Mouse (Mus musculus) heart, embryonic 11.5 days (tissue): Measurements from ENCODE around the gene Gm37240. TPM values are rescaled to one million over a fixed set of nuclear protein-coding genes. Genes with fewer than 3 reads are reported as not detected.

Source experiments
- ATAC-seq: fragments of 200-750 bp; cut with Nextera tagmentation; replicated peaks from 2 replicates; pipeline ENCODE4 v1.8.0; 2017; ENCODE audit warnings: moderate library complexity; ENCODE audit not compliant: insufficient number of reproducible peaks, low FRiP score, low TSS enrichment
- H3K27ac ChIP-seq: fragments of 300-500 bp; sonication (generic); 2 replicates; pipeline ENCODE4 v1.5.1; 2014; ENCODE audit warnings: mild to moderate bottlenecking, low read depth, low read length
- H3K27me3 ChIP-seq: fragments of 300-500 bp; sonication (generic); 2 replicates; pipeline ENCODE4 v1.6.1; 2014; ENCODE audit warnings: mild to moderate bottlenecking, low read length, mixed read lengths; ENCODE audit not compliant: control insufficient read depth, insufficient read depth
- H3K36me3 ChIP-seq: fragments of 300-500 bp; sonication (generic); 2 replicates; pipeline ENCODE4 v1.6.1; 2014; ENCODE audit warnings: mild to moderate bottlenecking, low read length, moderate library complexity, mixed read lengths; ENCODE audit not compliant: control insufficient read depth, insufficient read depth
- H3K4me1 ChIP-seq: fragments of 300-500 bp; sonication (generic); 2 replicates; pipeline ENCODE4 v1.6.1; 2014; ENCODE audit warnings: low read length; ENCODE audit not compliant: control insufficient read depth, insufficient read depth
- H3K4me2 ChIP-seq: fragments of 300-500 bp; sonication (generic); 2 replicates; pipeline ENCODE4 v1.6.1; 2014; ENCODE audit warnings: mild to moderate bottlenecking, moderate library complexity
- H3K4me3 ChIP-seq: fragments of 300-500 bp; sonication (generic); 2 replicates; pipeline ENCODE4 v1.5.1; 2014; ENCODE audit warnings: low read depth, low read length
- H3K9ac ChIP-seq: fragments of 300-500 bp; sonication (generic); 2 replicates; pipeline ENCODE4 v1.6.1; 2014; ENCODE audit warnings: mild to moderate bottlenecking, low read depth, low read length, moderate library complexity
- H3K9me3 ChIP-seq: fragments of 300-500 bp; sonication (generic); replicated peaks from 2 replicates; pipeline ENCODE4 v1.6.1; 2016; ENCODE audit warnings: low read length; ENCODE audit not compliant: control insufficient read depth
- WGBS: fragments of 180-500 bp; shearing (Covaris S2); extraction: QIAGEN DNeasy Blood & Tissue Kit; methylation state at CpG from one replicate; pipeline ENCODE4 v1.1.7; 2014; ENCODE audit not compliant: insufficient replicate concordance; 5-methylcytosine and 5-hydroxymethylcytosine counted together
- polyA plus RNA-seq: library from polyadenylated mRNA; unstranded; fragments of >200 nt; fragmentation: Nextera tagmentation; extraction: Ambion mirVana; gene quantifications from 2 replicates; pipeline ENCODE4 v1.2.1, GENCODE M21; 2014

Gene Gm37240
- polyA plus RNA-seq, 1 experiment from 2014 or later: 4.5 TPM

DNA sequence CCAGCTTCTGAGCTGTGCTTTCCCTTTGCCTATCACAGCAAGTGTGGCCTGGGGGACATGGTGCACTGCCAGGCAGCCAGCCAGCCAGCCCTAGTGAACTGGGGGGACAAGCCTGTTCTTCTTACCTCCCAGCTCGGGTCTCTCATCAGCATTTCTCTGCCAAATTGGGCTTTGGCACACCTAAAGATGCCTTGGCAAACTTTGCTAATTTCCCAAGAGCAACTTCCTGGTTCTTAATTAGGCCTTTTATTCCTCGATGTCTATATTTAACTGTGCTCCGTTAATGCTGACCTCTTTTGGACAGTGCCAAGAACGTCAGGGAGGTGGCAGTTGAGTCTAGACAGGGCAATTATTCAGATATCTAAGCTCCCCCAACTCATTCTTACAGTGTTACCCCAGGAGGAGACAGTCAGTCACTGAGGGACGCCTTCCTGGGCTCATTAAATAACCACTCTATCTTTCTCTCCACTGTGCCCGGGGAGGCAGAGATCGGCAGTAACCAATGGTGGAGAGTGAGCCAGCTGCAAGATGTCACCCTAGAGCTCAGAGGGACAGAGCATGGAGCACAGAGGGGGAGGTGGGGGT lies 771.3 kb downstream of the Gm37240 start:
- no peaks in the 10 kb centered on the region; the same call in 1 of the 2 replicates for H3K4me1 ChIP-seq
- no peaks in the 10 kb centered on the region for H3K36me3 ChIP-seq
- no peaks in the 10 kb centered on the region for H3K27me3 ChIP-seq
- no peaks in the 10 kb centered on the region for H3K9me3 ChIP-seq
- no peak overlapping the region for H3K4me3 ChIP-seq
- H3K4me2 ChIP-seq: no peak overlapping the region
- H3K9ac ChIP-seq: no peak overlapping the region
- WGBS: 45% methylated on average over 7 of the region's 7 CpGs
- H3K27ac ChIP-seq: no peak overlapping the region
- no peak for ATAC-seq

DNA sequence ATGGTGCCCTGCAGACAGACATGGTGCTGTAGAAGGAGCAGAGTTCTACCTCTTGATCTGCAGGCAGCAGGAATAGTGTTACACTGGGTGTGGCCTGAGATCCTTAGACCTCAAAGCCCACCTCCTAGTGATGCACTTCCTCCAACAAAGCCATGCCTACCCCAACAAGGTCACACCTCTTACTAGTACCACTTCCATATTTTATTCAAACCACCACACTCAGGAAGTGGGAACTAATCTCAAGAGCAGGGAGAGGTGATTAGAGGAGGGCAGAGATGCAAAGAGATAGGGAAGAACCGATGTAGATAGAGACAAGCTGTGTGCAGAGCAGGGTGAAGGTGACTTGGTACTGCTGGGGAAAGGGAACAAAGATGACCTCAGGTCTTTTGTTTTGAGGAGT lies 773.8 kb downstream of the Gm37240 start:
- no peaks in the 10 kb centered on the region; the same call in 1 of the 2 replicates for H3K4me1 ChIP-seq
- H3K27ac ChIP-seq: no peak overlapping the region
- H3K27me3 ChIP-seq: no peaks in the 10 kb centered on the region
- H3K4me2 ChIP-seq: no peak overlapping the region
- no peak overlapping the region for H3K9ac ChIP-seq
- no peaks in the 10 kb centered on the region for H3K9me3 ChIP-seq
- ATAC-seq: no peak
- whole genome bisulfite sequencing: 71% methylated on average over 1 of the region's 1 CpGs
- no peak overlapping the region for H3K4me3 ChIP-seq
- H3K36me3 ChIP-seq: no peaks in the 10 kb centered on the region

DNA sequence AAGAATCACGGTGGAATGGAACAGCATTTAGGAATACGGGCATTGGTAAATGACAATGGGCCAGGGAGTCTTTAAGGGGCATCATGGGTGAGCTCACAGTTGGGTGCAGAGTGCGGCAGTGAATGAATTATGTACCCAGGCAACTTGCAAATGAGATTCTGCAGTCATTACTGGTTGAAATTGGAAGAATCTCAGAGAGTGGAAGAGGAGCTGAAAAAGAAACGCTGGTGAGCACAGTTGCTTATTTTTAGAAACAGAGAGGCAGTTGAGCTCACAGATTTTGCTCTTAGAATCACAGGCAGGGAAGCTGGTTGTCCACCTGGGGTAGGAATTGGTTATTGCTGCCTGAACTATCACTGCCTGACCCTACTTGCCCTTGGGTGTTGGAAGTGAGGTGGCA lies 776.6 kb downstream of the Gm37240 start:
- H3K27me3 ChIP-seq: no peaks in the 10 kb centered on the region
- WGBS: 54% methylated on average over 4 of the region's 4 CpGs
- H3K9ac ChIP-seq: no peak overlapping the region
- ATAC-seq: no peak
- no peak overlapping the region for H3K4me3 ChIP-seq
- H3K36me3 ChIP-seq: no peaks in the 10 kb centered on the region
- H3K27ac ChIP-seq: no peak overlapping the region
- no peak overlapping the region for H3K4me2 ChIP-seq
- H3K4me1 ChIP-seq: no peaks in the 10 kb centered on the region
- H3K9me3 ChIP-seq: no peaks in the 10 kb centered on the region

DNA sequence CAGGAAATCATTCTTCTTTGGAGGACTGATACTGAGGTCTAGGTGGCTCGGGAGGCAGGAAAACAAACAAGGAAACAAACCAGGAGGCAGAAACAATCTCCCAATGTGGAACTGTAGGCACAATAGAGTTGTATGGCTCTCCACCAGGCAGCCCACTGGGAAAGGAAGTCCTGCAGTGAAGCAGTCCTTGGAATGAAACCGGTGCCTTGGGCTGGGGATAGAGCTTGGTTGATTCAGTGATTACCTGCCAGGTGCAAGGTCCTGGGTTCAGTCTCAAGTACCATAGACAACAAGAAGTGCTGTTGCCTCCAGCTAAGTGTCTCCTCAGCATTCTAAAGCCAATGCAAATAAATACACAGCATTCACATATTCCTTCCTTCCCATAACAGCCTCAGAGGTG lies 778.1 kb downstream of the Gm37240 start:
- WGBS: 48% methylated on average over 2 of the region's 2 CpGs
- no peak overlapping the region for H3K27ac ChIP-seq

DNA sequence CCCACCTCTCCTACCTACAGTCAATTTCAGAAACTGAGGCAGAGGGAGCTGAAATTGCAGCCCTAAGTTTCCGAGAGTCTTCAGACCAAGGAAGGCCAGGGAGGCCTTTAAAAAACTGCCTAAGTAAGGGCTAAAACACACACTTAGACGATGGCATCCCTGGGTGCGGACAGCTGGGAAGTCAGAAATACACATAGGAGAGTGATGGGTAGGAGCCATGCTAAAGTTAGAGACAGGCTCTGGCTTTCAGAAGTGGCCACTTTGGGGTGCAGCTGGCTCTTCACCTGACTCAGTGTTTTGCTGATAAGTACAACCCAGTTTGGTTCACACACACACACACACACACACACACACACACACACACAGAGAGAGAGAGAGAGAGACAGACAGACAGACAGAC lies 778.9 kb downstream of the Gm37240 start:
- Histone ChIP-seq H3K4me3 (no peak overlapping the region), H3K9me3 (no peaks in the 10 kb centered on the region), H3K4me1 (no peaks in the 10 kb centered on the region), H3K27me3 (no peaks in the 10 kb centered on the region), H3K27ac (no peak overlapping the region), H3K4me2 (no peak overlapping the region), H3K36me3 (no peaks in the 10 kb centered on the region), H3K9ac (no peak overlapping the region)
- ATAC-seq: no peak
- 59% methylated on average over 3 of the region's 3 CpGs for WGBS

More for the DNA sequence above, 778.1 kb downstream of the Gm37240 start:
- H3K4me1 ChIP-seq: no peaks in the 10 kb centered on the region
- no peaks in the 10 kb centered on the region for H3K36me3 ChIP-seq
- H3K9ac ChIP-seq: no peak overlapping the region
- no peaks in the 10 kb centered on the region for H3K27me3 ChIP-seq
- no peak overlapping the region for H3K4me3 ChIP-seq
- no peak overlapping the region for H3K4me2 ChIP-seq
- ATAC-seq: no peak
- no peaks in the 10 kb centered on the region for H3K9me3 ChIP-seq

DNA sequence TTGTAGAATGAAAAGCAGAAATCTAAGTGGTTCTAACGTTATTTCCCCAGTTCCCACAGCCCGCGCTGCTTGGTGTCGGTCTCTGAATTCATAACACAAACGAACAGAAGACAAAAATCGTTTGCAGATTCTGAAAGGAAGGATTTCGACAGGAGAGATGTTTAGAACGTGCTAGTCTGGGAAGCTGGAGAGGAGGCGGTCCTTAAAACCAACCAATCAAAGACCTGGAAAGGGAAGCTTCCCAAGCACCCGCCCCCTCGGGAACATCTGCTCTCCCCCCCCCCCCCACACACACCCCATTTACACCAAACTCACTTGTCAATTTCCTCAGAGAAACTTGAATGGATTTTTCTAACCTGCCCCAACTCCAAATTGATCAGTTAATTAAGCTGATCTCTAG lies 780.4 kb downstream of the Gm37240 start:
- H3K9me3 ChIP-seq: no peaks in the 10 kb centered on the region
- no peak overlapping the region for H3K9ac ChIP-seq
- H3K4me2 ChIP-seq: no peak overlapping the region
- 53% methylated on average over 11 of the region's 11 CpGs for WGBS
- H3K27me3 ChIP-seq: no peaks in the 10 kb centered on the region
- H3K4me3 ChIP-seq: no peak overlapping the region
- no peaks in the 10 kb centered on the region for H3K4me1 ChIP-seq
- ATAC-seq: no peak
- no peak overlapping the region for H3K27ac ChIP-seq
- H3K36me3 ChIP-seq: no peaks in the 10 kb centered on the region

DNA sequence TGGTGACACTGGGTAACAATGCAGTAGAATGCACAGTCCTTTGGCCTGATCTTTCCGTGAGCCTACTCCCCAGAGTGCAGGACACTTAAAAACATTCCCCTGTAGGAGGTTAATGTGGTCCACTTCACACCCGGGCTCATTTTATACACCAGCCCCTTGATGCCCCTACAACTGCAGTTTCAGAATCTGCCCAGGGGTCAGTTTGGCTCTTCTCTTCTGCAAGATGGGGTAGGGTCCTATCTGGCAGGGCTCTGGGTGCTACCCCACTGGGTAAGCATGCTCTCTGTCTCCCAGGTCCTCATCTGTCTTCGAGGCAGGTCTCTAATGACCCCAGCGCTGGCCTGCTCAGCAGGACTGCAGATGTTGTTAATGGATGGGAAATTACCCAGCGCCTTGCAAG lies 783.0 kb downstream of the Gm37240 start:
- 44% methylated on average over 5 of the region's 5 CpGs for WGBS

DNA sequence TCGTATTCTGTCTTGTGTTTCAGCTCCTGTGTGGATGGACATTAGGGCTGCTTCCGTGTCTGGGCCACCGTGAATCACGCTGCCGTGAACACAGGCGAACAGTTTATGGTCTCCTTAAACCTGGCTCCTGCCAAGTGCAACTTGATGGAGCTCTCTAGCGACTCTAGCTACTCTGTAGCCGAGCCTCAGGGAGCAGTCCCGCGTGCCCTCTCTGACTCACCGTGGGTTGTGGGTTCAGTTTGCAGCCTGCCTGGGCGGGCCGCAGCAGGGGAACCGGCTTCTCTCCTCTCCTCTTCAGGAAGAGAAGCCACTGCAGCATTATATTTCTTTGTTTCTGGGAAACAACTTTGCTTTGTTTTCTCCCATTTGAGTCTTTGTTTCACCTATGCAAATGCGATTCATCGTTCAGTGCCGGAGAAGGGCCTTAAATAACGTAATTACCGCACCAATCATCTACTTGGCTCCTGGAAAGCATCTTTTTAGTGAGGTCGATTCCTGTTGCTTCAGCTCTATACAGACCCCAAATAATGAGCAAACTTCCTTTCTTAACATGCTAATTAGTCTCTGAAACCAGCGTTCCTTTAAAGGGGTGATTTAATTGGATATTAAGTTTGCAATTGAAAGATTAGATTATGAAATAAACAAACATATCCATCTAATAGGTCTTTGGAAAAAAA lies 806.3 kb downstream of the Gm37240 start:
- no peak overlapping the region for H3K4me3 ChIP-seq
- no peaks in the 10 kb centered on the region for H3K9me3 ChIP-seq
- 71% methylated on average over 21 of the region's 21 CpGs for WGBS
- ATAC-seq: no peak
- H3K27ac ChIP-seq: no peak overlapping the region
- H3K36me3 ChIP-seq: no peaks in the 10 kb centered on the region
- H3K9ac ChIP-seq: no peak overlapping the region
- H3K4me2 ChIP-seq: no peak overlapping the region
- no peaks in the 10 kb centered on the region for H3K4me1 ChIP-seq
- H3K27me3 ChIP-seq: no peaks in the 10 kb centered on the region

More for the DNA sequence above, 783.0 kb downstream of the Gm37240 start:
- Histone ChIP-seq H3K4me3 (no peak overlapping the region), H3K27me3 (no peaks in the 10 kb centered on the region), H3K9me3 (no peaks in the 10 kb centered on the region), H3K4me2 (no peak overlapping the region), H3K9ac (no peak overlapping the region), H3K27ac (no peak overlapping the region), H3K4me1 (no peaks in the 10 kb centered on the region), H3K36me3 (no peaks in the 10 kb centered on the region)
- ATAC-seq: no peak

DNA sequence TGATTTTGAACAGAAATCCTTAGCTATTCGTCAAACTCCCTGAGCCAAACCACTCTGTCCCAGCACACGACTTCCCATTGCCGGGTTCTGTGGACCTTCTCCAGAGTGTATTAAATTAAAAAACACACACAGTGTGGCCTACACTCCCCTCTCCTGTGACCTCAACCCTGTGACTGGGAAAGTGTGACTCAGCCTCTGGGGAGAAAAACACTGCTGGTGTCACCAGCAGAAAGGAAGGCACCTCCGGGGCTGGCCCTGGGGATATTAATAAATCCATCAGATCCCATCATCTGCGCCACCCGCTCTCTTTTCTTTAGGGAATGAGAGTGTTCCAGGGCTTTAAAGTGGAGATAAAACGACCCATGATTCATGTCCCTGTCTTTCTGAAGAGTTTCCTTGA lies 823.2 kb downstream of the Gm37240 start:
- no peaks in the 10 kb centered on the region for H3K27me3 ChIP-seq
- ATAC-seq: no peak
- H3K9ac ChIP-seq: no peak overlapping the region
- H3K4me1 ChIP-seq: no peaks in the 10 kb centered on the region
- no peak overlapping the region for H3K4me2 ChIP-seq
- 60% methylated on average over 7 of the region's 7 CpGs for WGBS
- H3K4me3 ChIP-seq: no peak overlapping the region
- H3K9me3 ChIP-seq: no peaks in the 10 kb centered on the region
- no peaks in the 10 kb centered on the region for H3K36me3 ChIP-seq
- H3K27ac ChIP-seq: no peak overlapping the region
